Mouse (Mus musculus) left cerebral cortex, adult 8-10 months (tissue): Measurements from ENCODE around the gene 2200002J24Rik. TPM values are rescaled to one million over a fixed set of nuclear protein-coding genes. Genes with fewer than 3 reads are reported as not detected.

Experiments used
- DNase-seq, 2 experiments: peaks; one replicate each; pipeline ENCODE4 v3.0.0; 2022; ENCODE audit warnings: low spot score in 2 of 2
- total RNA-seq, 4 experiments: library from RNA; stranded (reverse); gene quantifications; 2 replicates each; pipeline ENCODE4 v1.2.4; 2022

2200002J24Rik gene
- total RNA-seq, result not detected

DNA sequence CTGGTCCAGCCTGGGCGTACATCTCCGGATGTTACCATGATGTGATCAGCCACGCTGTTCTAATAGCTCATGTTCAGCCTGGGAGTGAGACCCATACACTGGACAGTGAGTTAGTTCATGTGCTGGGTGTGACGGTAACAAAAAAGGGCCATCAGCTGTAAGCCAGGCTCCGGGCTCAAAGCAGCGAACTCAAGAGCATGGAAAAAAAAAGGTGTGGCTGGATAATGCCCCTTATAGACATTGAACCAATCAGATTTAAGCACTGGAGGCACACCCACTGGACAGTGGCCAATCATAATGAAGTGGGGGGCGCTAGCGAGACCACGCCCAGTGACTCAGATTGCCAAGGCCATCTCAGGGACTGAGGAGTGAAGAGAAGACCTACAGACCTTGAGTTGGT, at the start of gene 2200002J24Rik:
2200002J24Rik (plus strand) TSS at position 338 of the 400 bp plus-strand sequence.
- DNase-seq, result no peak

DNA sequence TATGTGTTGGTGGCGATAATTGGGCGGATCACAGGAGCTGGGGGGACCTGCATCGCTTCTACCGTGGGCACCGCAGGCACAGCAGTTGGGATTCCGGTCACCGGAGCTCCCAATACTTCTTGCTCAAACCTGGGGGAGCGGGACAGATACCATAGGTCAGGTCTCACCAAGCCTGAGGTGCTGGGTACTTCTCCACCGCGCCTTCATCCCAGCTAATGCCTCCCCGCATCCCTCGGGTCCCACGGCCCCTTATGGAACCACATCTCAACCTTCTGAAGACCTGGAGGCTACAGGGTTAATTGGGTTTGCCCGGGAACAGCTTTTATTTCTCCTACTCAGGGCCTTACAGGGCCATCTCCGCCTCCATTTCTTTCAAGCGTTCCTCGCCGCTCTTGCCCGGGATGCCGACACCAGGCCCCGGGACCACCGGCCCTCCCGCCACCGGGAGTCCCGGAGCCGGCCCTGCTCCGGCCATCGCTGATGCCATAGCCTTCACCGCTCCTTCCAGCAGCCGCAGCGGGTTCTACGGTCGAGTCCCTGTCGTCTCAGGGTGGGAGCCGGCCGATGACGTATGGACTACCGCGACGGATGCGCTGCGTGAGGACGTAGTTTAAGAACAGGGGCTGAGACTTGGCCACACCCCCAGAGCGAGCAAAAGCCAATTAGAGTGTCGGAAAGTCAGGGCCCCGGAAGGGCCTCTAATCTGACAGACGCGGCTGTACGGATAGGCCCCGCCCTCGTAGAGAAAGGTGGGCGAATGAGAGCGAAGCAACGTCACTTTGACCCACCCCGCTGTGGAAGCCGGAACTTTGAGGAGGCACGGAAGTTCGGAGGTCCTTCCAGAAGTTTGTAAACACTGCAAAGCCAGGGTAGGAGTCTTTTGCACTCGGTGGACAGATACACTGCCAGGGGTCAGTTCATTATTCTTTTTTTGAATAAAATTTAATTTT, 48.9 kb upstream of the 2200002J24Rik start, which contains the start of gene Rbm42:
Rbm42 (minus strand) TSS at position 727 of the 950 bp plus-strand sequence.
- DNase-seq, result peak; percentile 94 to 99

DNA sequence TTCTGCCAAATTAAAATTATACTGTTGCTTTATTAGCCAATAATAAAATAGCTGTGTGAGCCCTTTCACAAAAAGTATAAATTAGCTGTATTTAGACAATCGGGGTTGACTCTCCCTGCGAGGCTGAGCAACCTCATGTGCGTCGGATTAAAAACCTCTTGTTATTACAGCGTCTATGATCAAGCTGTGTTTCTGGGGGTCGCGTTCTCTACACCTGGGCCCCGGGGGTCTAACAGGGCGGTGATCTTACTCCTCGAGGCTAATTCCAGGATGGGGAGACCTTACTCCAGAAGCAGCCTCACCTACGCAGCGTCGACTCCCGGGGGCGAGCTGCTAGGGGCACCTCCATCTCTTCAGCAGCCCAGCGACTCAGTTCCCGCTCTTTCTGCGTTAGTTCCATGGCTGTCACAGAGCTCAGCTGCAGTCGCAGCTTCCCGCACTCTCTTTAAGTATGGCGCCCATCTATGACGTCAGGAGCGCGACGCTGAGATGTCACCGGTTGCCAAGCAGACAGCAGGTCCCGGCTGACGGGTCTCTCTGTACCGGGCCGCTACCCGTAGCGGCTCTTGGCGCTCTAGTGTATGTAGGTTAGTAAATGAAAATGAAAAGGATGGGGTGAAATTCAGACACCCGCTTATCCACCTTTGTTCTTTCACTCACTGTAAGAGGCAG, 34.1 kb upstream of the 2200002J24Rik start, which contains the start of gene Haus5:
Haus5 (minus strand) TSS at position 466 of the 672 bp plus-strand sequence.
- DNase-seq, result peak; percentile 78 to 90

DNA sequence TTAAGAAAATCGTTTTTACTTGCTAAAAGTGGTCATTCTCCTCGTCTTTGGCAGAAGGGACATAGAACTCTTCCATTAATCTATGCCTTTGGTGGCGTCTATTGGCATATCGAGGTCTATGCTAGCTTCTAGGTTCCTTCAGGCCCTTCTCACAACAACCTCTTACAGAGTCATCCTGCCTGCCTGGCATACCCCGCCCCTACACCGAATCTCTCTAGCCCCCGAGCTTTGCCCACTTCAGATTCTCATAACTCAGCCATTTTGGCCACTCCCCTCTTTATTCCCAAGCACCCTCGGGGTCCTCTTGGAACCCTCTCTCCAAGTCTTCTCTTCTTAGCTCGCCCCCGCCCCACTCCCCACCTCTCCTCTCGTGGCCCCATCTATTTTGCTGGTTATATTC, 33.4 kb upstream of the 2200002J24Rik start:
- DNase-seq, result no peak

DNA sequence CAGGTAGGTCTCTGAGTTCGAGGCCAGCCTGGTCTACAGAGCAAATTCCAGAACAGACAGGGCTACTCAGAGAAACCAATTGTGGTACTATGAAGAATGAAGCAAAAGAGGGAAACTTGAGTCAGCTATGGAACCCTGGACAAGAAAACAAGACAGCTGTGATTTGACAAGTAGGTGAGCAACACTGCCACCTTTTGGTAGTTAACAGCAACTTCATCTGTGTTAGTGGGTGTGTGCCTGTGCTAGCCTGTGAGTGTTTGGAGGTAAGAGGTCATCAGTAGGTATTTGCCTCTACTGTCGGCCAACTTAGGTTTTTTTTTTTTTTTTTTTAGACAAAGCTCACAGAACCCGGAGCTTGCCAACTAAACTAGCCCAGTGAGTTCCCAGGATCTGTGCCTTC, 29.5 kb upstream of the 2200002J24Rik start:
- DNase-seq, result no peak

DNA sequence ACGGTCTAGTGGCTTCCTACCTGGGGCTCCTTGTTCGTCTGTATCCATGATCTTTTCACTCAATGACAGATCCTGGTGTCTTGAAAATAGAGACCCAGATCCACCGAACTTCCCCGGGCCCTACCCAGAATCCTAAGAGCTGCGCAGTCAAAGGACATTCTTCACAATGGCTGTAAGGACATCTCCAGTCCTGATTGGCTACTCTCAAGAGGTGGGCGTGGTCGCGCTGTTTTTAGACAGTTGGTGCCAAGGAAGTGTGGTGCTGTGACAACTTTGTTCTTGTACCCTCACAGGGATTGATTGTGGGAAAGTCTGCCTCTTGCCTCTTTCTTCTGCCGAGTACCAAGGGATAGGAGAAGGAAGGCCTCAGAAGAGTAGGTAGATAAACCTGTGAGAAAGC, 27.2 kb upstream of the 2200002J24Rik start, which contains the start of gene Pmis2:
Pmis2 (minus strand) TSS at position 126 of the 400 bp plus-strand sequence.
- DNase-seq, result no peak

DNA sequence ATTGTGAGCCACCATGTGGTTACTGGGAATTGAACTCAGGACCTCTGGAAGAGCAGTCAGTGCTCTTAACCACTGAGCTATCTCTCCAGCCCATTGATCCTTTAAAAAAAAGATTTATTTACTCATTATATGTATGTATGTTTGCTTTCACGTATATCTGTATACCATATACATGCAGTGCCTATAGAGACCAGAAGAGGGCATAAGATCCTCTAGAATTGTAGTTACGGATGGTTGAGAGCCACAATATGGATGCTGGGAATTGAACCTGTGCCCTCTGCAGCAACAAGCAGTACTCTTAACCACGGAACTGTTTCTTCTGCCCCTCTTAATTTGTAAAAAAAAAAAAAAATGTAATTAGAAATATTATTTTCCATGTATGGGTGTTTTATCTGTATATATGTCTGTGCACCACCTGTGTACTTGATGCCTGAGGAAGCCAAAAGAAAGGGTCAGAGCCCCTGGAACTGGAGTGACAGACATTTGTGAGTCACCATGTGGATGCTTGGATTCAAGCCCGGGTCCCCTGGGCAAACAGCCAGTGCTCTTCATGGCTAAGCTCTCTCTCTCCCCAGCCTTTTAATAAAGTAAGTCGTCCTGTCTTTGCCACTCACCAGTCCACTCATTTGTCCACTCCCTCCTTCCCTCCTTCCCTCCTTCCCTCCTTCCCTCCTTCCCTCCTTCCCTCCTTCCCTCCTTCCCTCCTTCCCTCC, 20.3 kb upstream of the 2200002J24Rik start:
- DNase-seq, result no peak

DNA sequence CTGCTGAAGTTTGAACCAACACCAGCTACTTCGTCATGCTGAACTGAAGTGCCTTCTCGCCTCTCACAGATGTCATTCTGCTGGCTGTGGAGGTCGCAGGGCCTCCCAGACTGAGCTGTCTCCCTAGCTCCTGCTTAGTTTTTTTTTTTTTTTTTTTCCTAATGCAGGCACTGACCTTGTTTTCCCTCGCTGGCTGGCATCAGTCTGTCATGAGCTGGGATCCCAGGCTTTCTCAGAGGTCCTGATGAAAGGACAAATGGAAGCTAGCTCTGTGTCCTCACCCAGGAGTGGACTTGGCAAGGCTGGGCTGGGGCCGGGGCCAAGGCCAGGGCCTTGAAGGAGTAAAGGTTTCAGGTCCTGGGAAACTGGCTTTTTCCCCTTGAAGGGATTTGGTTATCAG, 16.8 kb upstream of the 2200002J24Rik start:
- DNase-seq, result no peak

DNA sequence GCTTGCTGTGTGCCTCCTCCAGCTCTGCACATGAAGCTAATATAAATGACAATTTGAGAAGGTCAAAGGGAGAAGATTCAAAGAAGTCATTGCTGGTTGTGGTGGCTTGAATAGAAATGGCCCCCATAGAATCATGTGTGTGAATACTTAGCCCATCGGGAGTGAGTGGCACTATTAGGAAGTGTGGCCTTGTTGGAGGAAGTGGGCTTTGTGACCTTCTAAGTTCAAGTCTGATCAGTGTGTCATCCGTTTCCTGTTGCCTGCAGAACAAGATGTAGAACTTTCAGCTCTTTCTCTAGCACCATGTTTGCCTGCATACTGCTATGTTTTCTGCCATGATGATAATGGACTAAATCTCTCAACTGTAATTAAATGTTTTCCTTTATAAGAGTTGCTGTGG, 15.3 kb upstream of the 2200002J24Rik start:
- DNase-seq, result no peak

DNA sequence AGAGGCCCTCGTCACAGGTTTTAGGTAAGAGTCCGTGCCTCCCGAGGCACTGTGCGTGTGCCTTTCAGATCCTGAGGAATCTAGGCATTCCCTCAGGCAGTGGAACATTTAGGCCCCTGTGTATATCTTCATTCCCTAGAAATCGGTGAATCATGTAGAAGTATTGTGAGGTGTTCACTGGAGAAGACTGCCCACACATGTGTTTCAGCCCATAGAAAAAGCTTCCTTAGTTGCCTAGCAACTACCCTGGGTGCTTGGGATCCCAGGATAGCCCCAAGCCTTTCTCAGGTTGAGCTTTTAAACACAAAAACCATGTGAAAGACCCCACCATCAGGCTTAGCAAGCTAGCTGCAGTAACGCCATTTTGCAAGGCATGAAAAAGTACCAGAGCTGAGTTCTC, 10.4 kb upstream of the 2200002J24Rik start:
- no peak for DNase-seq

DNA sequence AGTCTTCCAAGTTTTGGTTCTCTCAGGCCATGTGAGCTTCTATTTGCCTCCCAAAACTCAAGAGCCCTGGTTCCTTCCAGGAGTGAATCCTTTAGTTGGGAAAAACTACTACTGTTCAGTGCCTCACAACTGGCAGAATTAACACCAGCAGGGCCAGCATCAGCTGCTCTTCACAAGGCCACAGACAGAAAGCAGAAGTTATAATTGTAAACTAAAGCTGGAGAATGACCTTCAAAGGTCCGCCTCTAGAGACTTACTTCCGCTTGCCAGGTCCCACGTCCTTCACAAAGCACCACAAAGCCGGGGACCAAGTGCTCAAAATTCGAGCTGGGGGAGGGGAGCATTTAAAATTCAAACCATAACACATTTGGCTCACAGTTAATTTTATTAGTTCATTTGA, 625 bp upstream of the 2200002J24Rik start:
- DNase-seq, result no peak

DNA sequence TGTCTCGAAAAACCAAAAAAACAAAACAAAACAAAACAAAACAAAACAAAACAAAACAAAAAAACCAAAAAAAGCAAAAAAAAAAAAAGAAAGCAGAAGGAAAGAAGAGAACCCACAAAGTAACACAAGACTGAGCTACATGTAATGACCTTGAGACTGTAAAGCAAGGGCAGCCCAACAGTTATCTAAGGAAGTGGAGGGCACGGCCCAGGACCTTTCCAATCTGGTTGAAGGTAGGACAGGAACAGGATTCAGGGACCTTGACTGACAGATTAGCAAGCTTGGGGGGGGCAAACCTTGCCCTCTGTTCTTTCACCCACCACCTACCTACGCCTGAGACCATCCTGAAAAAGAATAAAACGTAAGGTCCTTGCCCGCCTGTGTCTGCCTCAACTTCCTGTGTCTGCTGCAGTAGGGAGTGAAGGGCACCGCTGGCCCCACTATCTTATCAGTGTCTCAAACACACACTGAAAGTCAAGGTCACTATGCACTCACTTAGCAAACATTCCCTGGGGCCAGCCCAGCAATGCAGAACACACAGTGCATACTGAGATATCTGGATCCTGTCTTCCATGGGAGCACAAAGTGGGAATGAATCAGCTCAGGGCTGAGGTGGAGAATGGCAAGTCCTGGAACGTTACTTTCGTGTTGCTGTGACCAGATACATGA, 7.6 kb downstream of the 2200002J24Rik start:
- no peak for DNase-seq

DNA sequence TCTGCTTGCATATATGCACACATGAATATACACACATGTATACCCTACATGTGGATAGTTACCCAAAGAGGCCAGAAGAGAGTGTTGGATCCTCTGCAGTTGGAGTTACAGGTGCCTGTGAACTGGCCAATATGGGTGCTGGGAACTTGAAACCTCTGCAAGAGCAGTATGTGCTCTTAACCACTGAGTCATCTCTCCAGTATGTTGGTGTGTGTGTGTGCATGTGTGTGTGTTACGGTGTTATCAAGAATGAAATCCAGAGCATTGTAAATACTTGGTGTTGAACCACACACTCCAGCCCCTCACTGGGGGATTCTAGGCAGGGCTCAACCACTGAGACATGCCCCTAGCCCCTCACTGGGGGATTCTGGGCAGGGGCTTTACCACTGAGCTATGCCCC, 8.7 kb downstream of the 2200002J24Rik start:
- no peak for DNase-seq

DNA sequence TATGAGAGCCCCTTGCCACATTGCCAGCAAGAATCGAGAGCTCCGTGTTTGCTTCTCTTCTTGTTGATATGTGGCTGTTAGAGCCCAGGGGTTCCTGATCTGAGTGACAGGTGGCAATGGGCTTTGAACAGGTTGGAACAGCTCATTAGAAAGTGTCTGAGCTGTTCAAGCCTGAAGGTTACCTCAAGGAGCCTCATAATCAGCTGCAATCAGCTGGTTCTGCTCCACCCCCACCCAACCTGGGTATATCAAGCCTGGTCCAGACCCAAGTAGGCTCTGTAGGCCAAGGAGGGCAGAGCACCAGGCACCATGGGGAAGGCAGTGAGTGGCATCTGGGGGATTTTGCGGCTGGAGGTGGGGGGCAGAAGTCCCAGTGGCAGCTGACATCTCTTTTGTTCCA, 13.2 kb downstream of the 2200002J24Rik start, which contains the start of gene Atp4a:
Atp4a (plus strand) TSS at position 268 of the 400 bp plus-strand sequence.
- DNase-seq, result no peak

DNA sequence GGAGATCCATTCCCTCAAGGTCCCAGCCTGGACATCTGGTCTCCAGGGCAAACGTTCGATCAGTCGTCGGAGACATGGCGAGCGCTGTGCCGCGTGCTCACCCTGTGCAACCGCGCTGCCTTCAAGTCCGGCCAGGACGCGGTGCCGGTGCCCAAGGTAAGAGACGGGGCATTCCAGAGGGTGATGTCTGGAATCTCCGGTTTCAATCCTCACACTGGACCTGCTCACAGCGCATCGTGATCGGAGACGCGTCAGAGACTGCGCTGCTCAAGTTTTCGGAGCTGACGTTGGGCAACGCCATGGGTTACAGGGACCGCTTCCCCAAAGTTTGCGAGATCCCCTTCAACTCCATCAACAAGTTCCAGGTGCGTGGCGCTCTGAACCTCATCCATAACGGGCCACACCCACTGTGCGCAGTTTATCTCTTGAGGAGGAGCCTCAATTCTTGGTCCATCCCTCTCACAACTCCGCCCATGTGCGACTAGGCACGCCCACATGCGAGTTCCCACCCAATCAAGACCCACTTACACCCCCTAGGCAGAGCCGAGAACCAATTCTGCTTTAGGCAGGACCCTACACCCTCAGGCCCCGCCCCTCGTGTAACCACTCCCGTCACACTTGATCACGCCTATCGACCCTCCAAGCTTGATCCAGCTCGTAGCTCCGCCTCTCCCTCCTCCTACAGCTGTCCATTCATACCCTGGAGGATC, 18.4 kb downstream of the 2200002J24Rik start:
- DNase-seq, result peak in 1 of 2 experiments; percentile 53

DNA sequence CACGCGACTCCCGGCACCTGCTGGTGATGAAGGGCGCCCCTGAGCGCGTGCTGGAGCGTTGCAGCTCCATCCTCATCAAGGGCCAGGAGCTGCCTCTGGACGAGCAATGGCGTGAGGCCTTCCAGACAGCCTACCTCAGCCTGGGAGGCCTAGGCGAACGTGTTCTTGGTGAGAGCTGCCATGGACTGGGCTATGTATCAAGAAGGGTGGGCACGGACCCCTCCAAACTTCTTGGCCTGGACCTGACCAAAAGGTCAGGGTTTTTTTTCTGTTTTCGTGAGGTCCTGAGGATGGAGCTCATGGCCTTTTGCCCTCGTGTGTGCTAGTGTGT, 19.0 kb downstream of the 2200002J24Rik start:
- DNase-seq, result no peak

DNA sequence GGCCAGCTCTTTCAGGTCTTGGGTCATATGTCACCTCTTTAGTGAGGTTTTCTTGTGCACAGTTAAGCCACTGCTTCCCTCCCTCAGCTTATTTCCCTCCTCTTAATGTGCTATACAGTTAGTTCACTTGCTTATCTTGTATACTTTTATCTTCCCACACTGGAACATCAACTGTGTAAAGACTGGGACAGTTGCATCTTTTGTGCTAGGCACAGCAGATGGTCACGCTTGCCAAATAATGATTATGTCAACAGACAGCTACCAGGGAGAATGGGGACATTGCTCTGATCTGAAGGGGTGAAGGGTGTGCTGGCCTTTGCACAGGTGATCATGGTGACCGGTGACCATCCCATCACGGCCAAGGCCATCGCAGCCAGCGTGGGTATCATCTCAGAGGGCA, 20.9 kb downstream of the 2200002J24Rik start:
- no peak for DNase-seq

DNA sequence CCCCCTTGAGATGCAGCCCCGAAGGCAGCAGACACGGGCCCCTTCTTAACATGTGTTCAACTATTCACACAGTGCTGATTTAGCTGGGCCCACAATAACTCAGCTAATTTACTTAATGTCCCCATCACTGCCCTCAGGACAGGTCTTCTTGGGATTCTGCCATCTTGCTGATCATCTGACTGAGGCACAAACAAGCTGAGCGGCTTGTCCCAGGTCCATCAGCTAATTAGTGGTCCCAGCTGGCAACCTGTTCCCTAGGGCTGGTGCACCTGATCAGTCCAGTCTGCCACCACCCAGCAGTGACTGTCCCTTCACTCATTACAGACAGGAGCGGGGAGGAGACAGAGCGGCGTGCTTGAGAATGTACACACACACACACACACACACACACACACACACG, 22.6 kb downstream of the 2200002J24Rik start:
- no peak for DNase-seq

DNA sequence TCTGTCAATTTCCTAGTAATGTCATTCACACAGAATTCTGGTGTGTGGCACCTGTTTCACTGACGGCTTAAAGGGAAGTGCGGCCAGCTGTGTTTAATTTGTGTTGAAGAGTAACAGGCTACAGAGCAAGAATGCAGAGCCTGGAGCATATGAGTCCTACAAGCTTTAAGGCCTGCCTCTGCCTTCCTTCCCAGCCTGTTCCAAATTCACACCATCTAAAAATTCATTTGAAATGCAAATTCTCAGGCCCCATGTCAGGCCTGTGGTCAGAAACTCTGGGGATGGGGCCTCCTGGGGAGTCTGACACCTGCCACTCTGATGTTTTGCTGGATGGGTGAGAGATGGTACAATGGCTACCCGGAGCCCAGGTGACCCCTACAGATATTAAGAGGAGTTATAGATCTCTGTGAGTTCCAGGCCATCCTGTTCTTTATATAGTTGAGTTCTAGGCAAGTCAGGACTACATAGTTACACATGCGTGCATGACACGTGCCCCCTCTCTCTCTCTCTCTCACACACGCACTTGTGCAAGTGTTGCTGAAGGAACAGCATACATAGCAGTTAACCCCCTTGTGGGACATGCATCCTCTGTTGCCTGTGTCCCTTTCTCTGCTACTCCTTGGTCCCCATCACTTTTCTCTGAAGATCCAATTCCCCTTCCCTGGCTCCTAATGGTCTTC, 24.7 kb downstream of the 2200002J24Rik start:
- no peak for DNase-seq

DNA sequence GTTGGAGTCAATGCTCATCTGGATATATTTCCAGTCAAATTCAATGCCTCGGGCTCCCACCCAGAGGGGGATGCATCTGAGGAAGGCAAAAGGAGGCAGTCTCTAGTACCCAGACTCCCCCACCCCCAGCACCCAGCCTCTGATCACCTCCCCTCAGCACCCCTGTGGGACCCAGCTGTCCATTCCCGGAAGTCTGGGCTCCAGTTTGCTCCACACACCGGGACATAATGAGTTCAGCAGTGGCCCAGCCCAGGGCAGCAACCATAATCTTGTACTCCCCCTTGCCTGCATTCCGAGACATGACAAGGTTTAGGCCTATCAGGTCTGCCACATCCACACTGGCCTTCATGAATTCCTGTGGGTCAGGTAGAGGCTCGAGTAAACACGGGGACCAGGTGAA, 29.5 kb downstream of the 2200002J24Rik start:
- DNase-seq, result no peak
